11 mouse cellular contexts compared by ENCODE assay signal in the genomic region with DNA sequence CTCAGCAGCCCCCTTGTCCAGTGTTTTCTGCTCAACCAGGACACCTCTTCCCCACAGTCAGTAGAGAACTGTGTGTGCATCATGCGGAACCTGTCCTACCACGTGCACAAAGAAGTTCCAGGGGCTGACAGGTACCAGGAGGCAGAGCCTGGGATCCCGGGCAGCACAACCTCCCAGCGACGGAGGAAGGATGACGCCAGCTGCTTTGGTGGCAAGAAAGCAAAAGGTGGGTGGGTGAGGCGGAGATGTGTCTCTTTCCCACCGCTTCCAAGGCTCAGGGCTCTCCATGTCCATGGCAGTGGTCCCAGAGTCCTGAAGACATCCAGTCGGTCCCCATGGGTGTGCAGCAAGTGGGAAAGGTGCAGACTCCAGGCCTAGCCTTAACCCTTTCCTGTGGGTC. TPM values are rescaled to one million over a fixed set of nuclear protein-coding genes. Genes with fewer than 3 reads are reported as not detected.
DNase-seq lines count a peak whose midpoint lies in the region; ATAC-seq and TF ChIP-seq lines count a peak whose summit lies in the region.
"Had no signal": no experiment of that assay in that cellular context is flagged by ENCODE, and none has a peak within 500 bp of the region (broad histone marks: within the 10 kb centered on the region; RNA-seq: fewer than 3 reads in every experiment).

No protein-coding gene starts in this region.

- H3K4me1 ChIP-seq in heart, embryonic 15.5 days (replicated peaks) = peaks cover 34% of the 10 kb centered on the region
- H3K4me1 ChIP-seq in embryonic facial prominence, embryonic 10.5 days = peaks cover 52% of the 10 kb centered on the region
- H3K4me1 ChIP-seq in forebrain, postnatal 0 days (ENCODE audit: insufficient read depth) = peaks cover 5% of the 10 kb centered on the region; the same call in 1 of the 2 replicates
- H3K4me1 ChIP-seq in midbrain, embryonic 14.5 days (ENCODE audit: control insufficient read depth, insufficient read depth, low read length) = peaks cover 48% of the 10 kb centered on the region

- no peak overlapping the region for H3K4me3 ChIP-seq in heart, embryonic 15.5 days
- peak overlapping the region; percentile 29; the same call in 1 of the 2 replicates for H3K4me3 ChIP-seq in embryonic facial prominence, embryonic 10.5 days
- no peak overlapping the region for H3K4me3 ChIP-seq in forebrain, postnatal 0 days (ENCODE audit: low read depth, low read length)
- H3K4me3 ChIP-seq in midbrain, embryonic 14.5 days (replicated peaks; ENCODE audit: low read depth, low read length) = no peak overlapping the region

- WGBS in heart, embryonic 15.5 days = 68% methylated on average over 9 of the region's 9 CpGs
- WGBS in embryonic facial prominence, embryonic 10.5 days = 72% methylated on average over 9 of the region's 9 CpGs
- WGBS in forebrain, postnatal 0 days = 45% methylated on average over 9 of the region's 9 CpGs
- 39% methylated on average over 9 of the region's 9 CpGs for WGBS in midbrain, embryonic 14.5 days

- H3K9me3 ChIP-seq in heart, embryonic 15.5 days (replicated peaks) = no peaks in the 10 kb centered on the region
- H3K9me3 ChIP-seq in embryonic facial prominence, embryonic 10.5 days = no peaks in the 10 kb centered on the region
- no peaks in the 10 kb centered on the region for H3K9me3 ChIP-seq in forebrain, postnatal 0 days (ENCODE audit: low read length)
- no peaks in the 10 kb centered on the region for H3K9me3 ChIP-seq in midbrain, embryonic 14.5 days (ENCODE audit: control insufficient read depth, low read length)

- peak overlapping the region; percentile 32 for H3K27ac ChIP-seq in heart, embryonic 15.5 days
- H3K27ac ChIP-seq in embryonic facial prominence, embryonic 10.5 days (replicated peaks) = peak overlapping the region; percentile 81
- H3K27ac ChIP-seq in forebrain, postnatal 0 days (ENCODE audit: low read depth, low read length) = peak overlapping the region; percentile 59; the same call in 1 of the 2 replicates
- H3K27ac ChIP-seq in midbrain, embryonic 14.5 days (replicated peaks; ENCODE audit: low read depth, low read length) = peak overlapping the region; percentile 79
- H3K27ac ChIP-seq: macrophage had no signal

- no peaks in the 10 kb centered on the region for H3K27me3 ChIP-seq in heart, embryonic 15.5 days
- H3K27me3 ChIP-seq in embryonic facial prominence, embryonic 10.5 days (replicated peaks; ENCODE audit: low read depth, poor library complexity, severe bottlenecking) = no peaks in the 10 kb centered on the region
- H3K27me3 ChIP-seq in forebrain, postnatal 0 days (ENCODE audit: insufficient read depth, low read length) = no peaks in the 10 kb centered on the region
- H3K27me3 ChIP-seq in midbrain, embryonic 14.5 days (ENCODE audit: control insufficient read depth, insufficient read depth, low read length) = no peaks in the 10 kb centered on the region

- DNase-seq in heart, adult 18-20 months = no peak
- DNase-seq in embryonic facial prominence, embryonic 10.5 days (ENCODE audit: low spot score) = no peak
- DNase-seq in forebrain, postnatal 0 days = no peak
- no peak for DNase-seq in midbrain, embryonic 14.5 days
- no peak for DNase-seq in kidney, adult 8-10 months
- no peak for DNase-seq in right cerebral cortex, postnatal 10 days (ENCODE audit: low spot score in 2 of 2)
- no peak for DNase-seq in kidney, postnatal 25 days
- DNase-seq: adrenal gland, adult 8-10 months; layer of hippocampus, postnatal 36 days had no signal

- no peak for TF ChIP-seq CTCF in forebrain, postnatal 0 days (IDR thresholded peaks at IDR 0.05; ENCODE audit: low read depth)

- no peak overlapping the region for H3K4me2 ChIP-seq in heart, embryonic 15.5 days
- no peak overlapping the region for H3K4me2 ChIP-seq in forebrain, postnatal 0 days (ENCODE audit: low read depth)
- H3K4me2 ChIP-seq in midbrain, embryonic 14.5 days (ENCODE audit: low read length) = peak overlapping the region; percentile 36; the same call in 1 of the 2 replicates

- ATAC-seq in heart, embryonic 15.5 days (replicated peaks; ENCODE audit: insufficient number of reproducible peaks, insufficient read depth, low FRiP score, low read depth) = no peak
- ATAC-seq in forebrain, postnatal 0 days = no peak
- ATAC-seq in midbrain, embryonic 14.5 days (ENCODE audit: low FRiP score, low TSS enrichment) = no peak

- H3K36me3 ChIP-seq in heart, embryonic 15.5 days = peaks cover 69% of the 10 kb centered on the region
- H3K36me3 ChIP-seq in embryonic facial prominence, embryonic 10.5 days (replicated peaks) = peaks cover 90% of the 10 kb centered on the region
- H3K36me3 ChIP-seq in forebrain, postnatal 0 days (ENCODE audit: insufficient read depth) = peaks cover 72% of the 10 kb centered on the region
- peaks cover 83% of the 10 kb centered on the region for H3K36me3 ChIP-seq in midbrain, embryonic 14.5 days (ENCODE audit: control insufficient read depth, insufficient read depth, low read length)

- H3K9ac ChIP-seq in heart, embryonic 15.5 days = no peak overlapping the region
- H3K9ac ChIP-seq in forebrain, postnatal 0 days = no peak overlapping the region; the same call in 1 of the 2 replicates
- H3K9ac ChIP-seq in midbrain, embryonic 14.5 days (replicated peaks; ENCODE audit: low read length) = peak overlapping the region; percentile 26; the same call in 1 of the 2 replicates

RNA-seq across cellular contexts. Expression of a gene that starts 26.2 kb away (rescaled TPM):
- 35.3 and 37.7 TPM in 2 replicates for polyA plus RNA-seq in heart, embryonic 15.5 days (2015; fragmentation: Nextera tagmentation; extraction: Ambion mirVana)
- 10 to 100 TPM; 42.9 to 44.4 TPM for total RNA-seq in heart, adult 18-20 months (2021)
- 27.9 and 32.3 TPM in 2 replicates for polyA plus RNA-seq in embryonic facial prominence, embryonic 10.5 days (2016; fragmentation: Nextera tagmentation; extraction: Ambion mirVana)
- total RNA-seq in forebrain, postnatal 0 days (2014; rRNA removed) = 9.7 and 11.5 TPM in 2 replicates
- polyA plus RNA-seq in forebrain, postnatal 0 days (2015; fragmentation: Nextera tagmentation; extraction: Ambion mirVana) = 28.0 and 34.4 TPM in 2 replicates
- 24.9 and 28.7 TPM in 2 replicates for polyA plus RNA-seq in midbrain, embryonic 14.5 days (2014; fragmentation: Nextera tagmentation; extraction: Ambion mirVana)

RNA-seq across cellular contexts. Expression of a gene that starts 26.6 kb away (rescaled TPM):
- 113 and 129 TPM in 2 replicates for polyA plus RNA-seq in heart, embryonic 15.5 days (2015; fragmentation: Nextera tagmentation; extraction: Ambion mirVana)
- total RNA-seq in heart, adult 18-20 months (2021) = 100 to 1,000 TPM; 123 to 141 TPM
- polyA plus RNA-seq in embryonic facial prominence, embryonic 10.5 days (2016; fragmentation: Nextera tagmentation; extraction: Ambion mirVana) = 56.2 and 58.4 TPM in 2 replicates
- total RNA-seq in forebrain, postnatal 0 days (2014; rRNA removed) = 65.6 and 68.4 TPM in 2 replicates
- polyA plus RNA-seq in forebrain, postnatal 0 days (2015; fragmentation: Nextera tagmentation; extraction: Ambion mirVana) = 79.9 and 105 TPM in 2 replicates
- polyA plus RNA-seq in midbrain, embryonic 14.5 days (2014; fragmentation: Nextera tagmentation; extraction: Ambion mirVana) = 79.9 and 81.3 TPM in 2 replicates

RNA-seq across cellular contexts. Expression of a gene that starts 52.0 kb away (rescaled TPM):
- polyA plus RNA-seq in heart, embryonic 15.5 days (2015; fragmentation: Nextera tagmentation; extraction: Ambion mirVana) = 28.4 and 40.0 TPM in 2 replicates
- 10 to 100 TPM; 13.1 to 15.1 TPM for total RNA-seq in heart, adult 18-20 months (2021)
- 65.8 and 71.2 TPM in 2 replicates for polyA plus RNA-seq in embryonic facial prominence, embryonic 10.5 days (2016; fragmentation: Nextera tagmentation; extraction: Ambion mirVana)
- 103 and 120 TPM in 2 replicates for total RNA-seq in forebrain, postnatal 0 days (2014; rRNA removed)
- 31.2 and 42.8 TPM in 2 replicates for polyA plus RNA-seq in forebrain, postnatal 0 days (2015; fragmentation: Nextera tagmentation; extraction: Ambion mirVana)
- polyA plus RNA-seq in midbrain, embryonic 14.5 days (2014; fragmentation: Nextera tagmentation; extraction: Ambion mirVana) = 70.2 and 70.4 TPM in 2 replicates

RNA-seq across cellular contexts. Expression of a gene that starts 52.1 kb away (rescaled TPM):
- polyA plus RNA-seq in heart, embryonic 15.5 days (2015; fragmentation: Nextera tagmentation; extraction: Ambion mirVana) = 61.4 and 61.5 TPM in 2 replicates
- total RNA-seq in heart, adult 18-20 months (2021) = 100 to 1,000 TPM; 170 to 176 TPM
- 29.1 and 31.5 TPM in 2 replicates for polyA plus RNA-seq in embryonic facial prominence, embryonic 10.5 days (2016; fragmentation: Nextera tagmentation; extraction: Ambion mirVana)
- total RNA-seq in forebrain, postnatal 0 days (2014; rRNA removed) = 25.5 and 43.0 TPM in 2 replicates
- polyA plus RNA-seq in forebrain, postnatal 0 days (2015; fragmentation: Nextera tagmentation; extraction: Ambion mirVana) = 69.9 and 75.9 TPM in 2 replicates
- polyA plus RNA-seq in midbrain, embryonic 14.5 days (2014; fragmentation: Nextera tagmentation; extraction: Ambion mirVana) = 70.0 TPM in 2 replicates
